Mouse (Mus musculus) embryonic facial prominence, embryonic 11.5 days (tissue): ENCODE measurements around the gene Prss2. TPM values are rescaled to one million over a fixed set of nuclear protein-coding genes. Genes with fewer than 3 reads are reported as not detected.

Source experiments
- ATAC-seq: fragments of 200-750 bp; cut with Nextera tagmentation; replicated peaks from 2 replicates; pipeline ENCODE4 v1.8.0; 2017; ENCODE audit warnings: low read depth; ENCODE audit not compliant: insufficient number of reproducible peaks, low FRiP score, low TSS enrichment
- DNase-seq: peaks from one replicate; pipeline ENCODE4 v3.0.0-alpha.2; 2015; ENCODE audit warnings: low spot score
- H3K27ac ChIP-seq: fragments of 300-500 bp; sonication (generic); replicated peaks from 2 replicates; pipeline ENCODE4 v1.5.1; 2014; ENCODE audit warnings: mild to moderate bottlenecking, low read depth, low read length, control low read depth
- H3K27me3 ChIP-seq: fragments of 300-500 bp; sonication (generic); 2 replicates; pipeline ENCODE4 v1.6.1; 2014; ENCODE audit warnings: mild to moderate bottlenecking, low read length, moderate library complexity, mixed read lengths; ENCODE audit not compliant: control insufficient read depth, insufficient read depth
- H3K36me3 ChIP-seq: fragments of 300-500 bp; sonication (generic); replicated peaks from 2 replicates; pipeline ENCODE4 v1.6.1; 2014; ENCODE audit warnings: low read depth, mild to moderate bottlenecking, low read length, moderate library complexity, mixed read lengths; ENCODE audit not compliant: control insufficient read depth, insufficient read depth
- H3K4me1 ChIP-seq: fragments of 300-500 bp; sonication (generic); 2 replicates; pipeline ENCODE4 v1.6.1; 2014; ENCODE audit warnings: low read length, mixed read lengths; ENCODE audit not compliant: control insufficient read depth, insufficient read depth
- H3K4me2 ChIP-seq: fragments of 300-500 bp; sonication (generic); 2 replicates; pipeline ENCODE4 v1.6.1; 2014; ENCODE audit warnings: low read depth, mild to moderate bottlenecking, control low read depth, low read length, moderate library complexity
- H3K4me3 ChIP-seq: fragments of 300-500 bp; sonication (generic); 2 replicates; pipeline ENCODE4 v1.5.1; 2014; ENCODE audit warnings: low read depth, low read length, control low read depth
- H3K9ac ChIP-seq: fragments of 300-500 bp; sonication (generic); replicated peaks from 2 replicates; pipeline ENCODE4 v1.6.1; 2014; ENCODE audit warnings: mild to moderate bottlenecking, control low read depth, low read length
- H3K9me3 ChIP-seq: fragments of 300-500 bp; sonication (generic); replicated peaks from 2 replicates; pipeline ENCODE4 v1.6.1; 2016; ENCODE audit warnings: mild to moderate bottlenecking, low read length, inconsistent platforms, mixed read lengths; ENCODE audit not compliant: control insufficient read depth
- WGBS: fragments of 180-500 bp; shearing (Covaris S2); extraction: QIAGEN DNeasy Blood & Tissue Kit; methylation state at CpG from one replicate; pipeline ENCODE4 v1.1.7; 2014; 5-methylcytosine and 5-hydroxymethylcytosine counted together
- polyA plus RNA-seq: library from polyadenylated mRNA; unstranded; fragments of >200 nt; fragmentation: Nextera tagmentation; extraction: Ambion mirVana; gene quantifications from 2 replicates; pipeline ENCODE4 v1.2.1, GENCODE M21; 2014

Gene Prss2
- polyA plus RNA-seq, 1 experiment from 2014 or later: not detected

DNA sequence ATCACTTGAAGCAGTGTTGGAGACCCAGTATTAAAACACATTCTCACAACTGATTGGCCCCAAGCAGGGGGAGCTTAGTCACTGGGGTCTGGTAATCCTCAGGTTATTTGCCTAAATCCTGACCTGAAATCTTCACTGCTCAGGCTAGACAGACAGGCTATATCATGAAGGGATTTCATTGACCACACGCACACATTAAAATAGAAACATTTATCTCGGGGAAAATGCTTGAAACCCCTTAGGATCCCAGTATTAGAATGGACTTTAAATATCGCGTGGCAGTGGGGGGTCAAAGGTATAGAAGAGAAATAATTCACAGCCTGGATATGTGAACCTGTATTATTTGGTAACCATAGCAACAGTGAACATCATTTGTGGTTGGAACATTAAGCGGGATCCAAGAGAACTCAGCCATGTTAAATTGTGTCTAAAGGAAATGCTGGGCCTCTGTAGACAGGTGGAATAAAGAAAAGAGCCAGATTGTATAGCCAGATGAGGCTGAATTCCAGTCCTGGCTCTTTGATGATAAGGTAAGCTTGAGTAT lies 22.9 kb downstream of the Prss2 start:
- DNase-seq (no peak), ATAC-seq (no peak)
- no peaks in the 10 kb centered on the region for H3K36me3 ChIP-seq
- H3K27me3 ChIP-seq: peaks cover 4% of the 10 kb centered on the region; the same call in 1 of the 2 replicates
- no peak overlapping the region for H3K9ac ChIP-seq
- WGBS: 80% methylated on average over 5 of the region's 5 CpGs
- H3K4me2 ChIP-seq: no peak overlapping the region
- H3K4me1 ChIP-seq: no peaks in the 10 kb centered on the region
- no peak overlapping the region for H3K27ac ChIP-seq
- H3K9me3 ChIP-seq: no peaks in the 10 kb centered on the region
- no peak overlapping the region for H3K4me3 ChIP-seq

DNA sequence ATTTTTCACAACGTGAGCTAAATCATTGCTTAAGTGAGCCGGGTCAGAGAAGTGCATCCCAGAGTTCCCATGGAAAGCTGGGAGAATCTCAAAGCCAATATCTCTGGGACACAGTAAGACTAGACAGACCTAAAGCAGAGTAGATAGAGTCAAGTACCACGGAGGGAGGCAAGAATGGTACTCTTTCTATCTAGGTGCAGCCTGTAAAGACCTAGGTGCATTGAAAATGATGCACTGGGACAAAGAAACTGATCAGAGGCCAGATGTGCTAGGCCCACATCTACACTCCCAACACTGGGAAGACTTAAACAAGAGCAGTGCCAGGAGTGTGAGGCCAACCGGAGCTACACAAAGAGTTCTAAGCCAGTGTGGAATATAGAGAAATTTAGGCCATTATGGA lies 23.7 kb downstream of the Prss2 start:
- peaks cover 4% of the 10 kb centered on the region; the same call in 1 of the 2 replicates for H3K27me3 ChIP-seq
- no peaks in the 10 kb centered on the region for H3K9me3 ChIP-seq
- H3K9ac ChIP-seq: no peak overlapping the region
- H3K27ac ChIP-seq: no peak overlapping the region
- no peak for DNase-seq
- no peaks in the 10 kb centered on the region for H3K4me1 ChIP-seq
- H3K4me2 ChIP-seq: no peak overlapping the region
- no peak for ATAC-seq
- H3K4me3 ChIP-seq: no peak overlapping the region
- H3K36me3 ChIP-seq: no peaks in the 10 kb centered on the region
- 81% methylated on average over 4 of the region's 4 CpGs for WGBS

DNA sequence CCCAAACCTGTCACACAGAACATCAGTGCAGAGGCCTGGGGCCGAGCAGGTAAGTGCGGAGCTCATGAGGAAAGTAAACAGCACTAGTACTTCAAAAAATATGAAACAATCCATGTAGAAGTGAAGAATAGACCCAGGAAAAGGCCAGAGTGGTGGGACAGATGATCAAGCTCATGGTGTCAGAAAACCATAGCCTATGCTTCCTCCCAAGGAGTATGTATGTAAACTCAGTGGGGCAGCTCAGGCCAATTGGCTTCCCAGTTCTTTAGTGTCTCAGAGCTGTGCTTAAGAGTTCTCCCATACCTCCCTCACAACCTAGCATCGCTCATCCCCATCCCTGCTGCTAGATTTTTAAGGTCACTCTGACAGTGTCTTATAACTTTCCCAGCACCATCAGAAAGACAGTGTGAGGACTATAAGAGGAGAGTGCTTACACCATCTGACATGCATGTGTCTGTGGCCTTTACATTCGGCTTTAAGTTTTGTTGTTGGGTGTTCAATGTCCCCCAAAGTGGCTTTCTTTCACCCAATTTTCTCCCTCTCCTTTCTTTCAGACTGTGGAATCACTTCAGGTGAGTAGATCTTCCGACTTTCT lies 25.6 kb downstream of the Prss2 start:
- H3K4me1 ChIP-seq: no peaks in the 10 kb centered on the region
- no peaks in the 10 kb centered on the region for H3K9me3 ChIP-seq
- DNase-seq (no peak), ATAC-seq (no peak)
- peaks cover 4% of the 10 kb centered on the region; the same call in 1 of the 2 replicates for H3K27me3 ChIP-seq
- H3K4me2 ChIP-seq: no peak overlapping the region
- no peaks in the 10 kb centered on the region for H3K36me3 ChIP-seq
- H3K4me3 ChIP-seq: no peak overlapping the region
- 88% methylated on average over 5 of the region's 5 CpGs for WGBS
- H3K27ac ChIP-seq: no peak overlapping the region
- H3K9ac ChIP-seq: no peak overlapping the region

DNA sequence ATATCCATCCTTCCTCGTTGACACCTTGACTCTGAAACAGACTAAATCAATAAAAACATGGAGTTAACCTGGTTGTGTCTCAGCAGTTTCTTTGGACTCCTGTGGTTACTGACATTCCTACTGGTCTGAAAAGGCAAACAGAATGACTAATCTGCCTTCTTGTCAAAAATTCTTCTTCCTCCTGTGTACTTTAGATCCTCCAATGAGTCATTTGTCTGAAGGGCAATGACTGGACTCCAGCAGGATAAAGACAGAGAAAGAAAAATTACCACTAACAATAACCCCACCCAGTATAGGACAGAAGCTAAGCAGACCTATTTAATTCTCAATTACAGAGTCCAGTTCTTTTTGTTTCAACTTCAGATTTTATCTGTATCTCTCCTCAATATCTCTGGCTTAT lies 26.7 kb downstream of the Prss2 start:
- 55% methylated on average over 1 of the region's 1 CpGs for WGBS
- Histone ChIP-seq H3K36me3 (no peaks in the 10 kb centered on the region), H3K4me2 (no peak overlapping the region), H3K27me3 (no peaks in the 10 kb centered on the region; the same call in 1 of the 2 replicates), H3K9ac (no peak overlapping the region), H3K9me3 (no peaks in the 10 kb centered on the region), H3K4me1 (no peaks in the 10 kb centered on the region), H3K27ac (no peak overlapping the region), H3K4me3 (no peak overlapping the region)
- DNase-seq: no peak
- ATAC-seq: no peak

DNA sequence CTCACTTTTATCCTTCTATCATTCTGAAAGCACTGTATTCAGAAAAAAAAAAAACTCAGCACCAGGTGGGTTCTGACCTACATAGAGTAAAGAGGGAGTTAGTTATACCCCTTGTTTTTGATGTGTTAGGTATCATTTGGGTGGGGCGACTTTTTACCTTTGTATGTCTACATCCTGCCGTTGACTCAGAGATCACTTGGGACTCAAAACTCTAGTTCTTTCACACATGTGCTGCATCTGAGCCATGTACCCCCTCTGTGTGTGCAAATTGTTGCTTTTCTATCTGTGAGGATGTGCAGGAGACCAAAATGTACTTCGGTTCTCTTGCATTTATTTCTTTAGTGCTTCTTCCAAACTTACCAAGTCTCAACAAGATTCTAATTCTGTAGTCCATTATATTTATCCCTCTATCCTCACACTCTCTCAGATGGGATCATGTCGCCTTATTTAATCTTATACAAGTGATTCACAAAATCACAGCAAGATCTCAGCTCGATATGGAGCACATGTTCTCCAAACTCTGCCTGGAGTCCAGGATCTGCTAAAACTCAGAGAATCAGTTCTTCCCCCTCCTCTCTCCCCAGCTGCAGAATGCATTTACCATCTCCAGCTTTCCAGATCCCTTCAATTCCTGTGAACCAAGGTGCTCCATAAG lies 31.9 kb downstream of the Prss2 start:
- H3K36me3 ChIP-seq: no peaks in the 10 kb centered on the region
- WGBS: 84% methylated on average over 5 of the region's 5 CpGs

DNA sequence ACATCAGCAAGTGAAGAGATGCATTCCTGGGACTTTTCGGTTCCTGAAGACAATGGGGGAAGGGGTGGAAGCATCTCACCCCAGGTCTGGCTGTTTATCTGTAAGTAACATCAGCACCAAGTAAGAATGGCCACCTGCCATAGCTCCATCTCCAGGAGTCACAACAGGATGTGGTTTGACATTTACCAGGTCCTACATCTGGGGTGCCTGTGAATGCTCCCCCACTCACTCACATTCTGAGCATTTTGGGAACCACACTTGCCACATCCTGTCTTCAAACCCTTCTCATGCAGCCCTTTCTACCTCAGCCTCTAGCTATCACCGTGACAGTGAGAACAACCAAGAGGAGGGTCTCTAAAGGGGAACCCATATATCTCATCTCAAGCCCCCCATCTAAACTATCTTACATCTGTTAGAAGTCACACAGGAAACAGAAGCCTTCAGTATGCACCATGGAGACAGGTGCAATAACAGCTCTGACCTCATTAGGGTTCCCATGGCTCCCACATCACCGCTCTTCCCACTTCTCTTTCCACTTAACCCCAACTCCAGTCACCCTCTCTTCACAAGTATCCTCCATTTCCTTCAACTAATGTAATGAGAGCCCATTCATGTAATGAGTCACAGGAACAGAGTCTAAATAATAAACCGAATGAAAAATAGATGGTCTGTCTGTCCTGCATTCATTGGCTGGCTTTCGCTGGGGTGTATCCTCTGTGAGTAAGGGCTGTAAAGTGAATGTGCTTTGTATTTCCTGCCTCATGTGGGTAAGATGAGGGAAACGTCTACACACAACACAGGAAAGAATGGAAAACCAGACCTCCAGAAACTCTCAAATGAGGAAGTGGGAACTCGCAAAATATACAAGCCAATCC lies 32.9 kb downstream of the Prss2 start:
- Histone ChIP-seq H3K27me3 (no peaks in the 10 kb centered on the region), H3K4me3 (no peak overlapping the region)

More for the DNA sequence above, 31.9 kb downstream of the Prss2 start:
- no peak for ATAC-seq
- no peak for DNase-seq
- Histone ChIP-seq H3K4me3 (no peak overlapping the region), H3K9me3 (no peaks in the 10 kb centered on the region), H3K9ac (no peak overlapping the region), H3K27me3 (no peaks in the 10 kb centered on the region), H3K4me1 (no peaks in the 10 kb centered on the region), H3K27ac (no peak overlapping the region), H3K4me2 (no peak overlapping the region)

DNA sequence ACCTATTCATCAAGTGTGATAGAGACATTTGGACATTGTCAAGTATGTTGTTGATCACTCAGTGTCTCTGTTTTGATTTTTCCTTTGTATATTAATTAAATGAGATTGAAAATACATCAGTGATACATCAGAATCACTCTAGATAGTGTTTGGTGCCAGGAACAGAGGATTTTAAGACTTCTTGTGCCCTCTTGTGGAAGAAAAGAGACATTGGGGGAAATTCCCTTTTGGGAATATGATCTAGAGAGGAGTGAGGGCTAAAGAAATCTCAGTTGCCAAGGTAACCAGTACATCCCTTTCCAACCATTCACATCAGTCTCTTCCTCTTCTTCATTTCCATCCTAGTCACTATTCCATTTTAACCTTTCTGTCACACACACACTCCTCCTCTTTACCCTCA lies 34.8 kb downstream of the Prss2 start:
- no peak overlapping the region for H3K4me3 ChIP-seq
- no peak overlapping the region for H3K4me2 ChIP-seq
- no peaks in the 10 kb centered on the region for H3K36me3 ChIP-seq
- H3K27me3 ChIP-seq: no peaks in the 10 kb centered on the region
- no peak for ATAC-seq
- no peak overlapping the region for H3K27ac ChIP-seq
- no peaks in the 10 kb centered on the region for H3K9me3 ChIP-seq
- H3K4me1 ChIP-seq: no peaks in the 10 kb centered on the region
- peak; percentile 19 for DNase-seq
- no peak overlapping the region for H3K9ac ChIP-seq

More for the DNA sequence above, 32.9 kb downstream of the Prss2 start:
- DNase-seq: no peak
- Histone ChIP-seq H3K9ac (no peak overlapping the region), H3K36me3 (no peaks in the 10 kb centered on the region), H3K4me1 (no peaks in the 10 kb centered on the region), H3K4me2 (no peak overlapping the region), H3K9me3 (no peaks in the 10 kb centered on the region), H3K27ac (no peak overlapping the region)
- WGBS: 82% methylated on average over 7 of the region's 7 CpGs
- no peak for ATAC-seq
